Mouse (Mus musculus) MEL (cell line): ENCODE measurements around the gene Gm29427. TPM values are rescaled to one million over a fixed set of nuclear protein-coding genes. Genes with fewer than 3 reads are reported as not detected.

ENCODE experiments used
- DNase-seq: peaks from one replicate; pipeline ENCODE4 v3.0.0; 2011; ENCODE audit warnings: low read depth, low spot score
- H3K27ac ChIP-seq: 2 replicates; pipeline ENCODE4 v1.5.1; 2012; ENCODE audit warnings: low read depth, mild to moderate bottlenecking, control low read depth, low read length, moderate library complexity; ENCODE audit not compliant: control insufficient read depth
- H3K27me3 ChIP-seq, 2 experiments: fragments of 150-350 bp in 1 of 2; sonication (generic) in 1 of 2; 2 replicates each; pipeline ENCODE4 v1.6.1; 2012; ENCODE audit warnings: low read length in 2 of 2, mild to moderate bottlenecking in 2 of 2, improper control_type of control experiment in 1 of 2, moderate library complexity in 1 of 2; ENCODE audit not compliant: insufficient read depth in 2 of 2, control insufficient read depth in 1 of 2
- H3K36me3 ChIP-seq, 2 experiments: 2 replicates each; pipeline ENCODE4 v1.6.1; 2012 to 2014; ENCODE audit warnings: low read length in 2 of 2, improper control_type of control experiment in 1 of 2, inconsistent platforms in 1 of 2, mild to moderate bottlenecking in 1 of 2; ENCODE audit not compliant: insufficient read depth in 2 of 2, control insufficient read depth in 1 of 2
- H3K4me1 ChIP-seq, 2 experiments: fragments of 150-350 bp in 1 of 2; sonication (generic) in 1 of 2; 2 replicates each; pipeline ENCODE4 v1.6.1; 2012; ENCODE audit warnings: low read length in 2 of 2, improper control_type of control experiment in 1 of 2, mild to moderate bottlenecking in 1 of 2; ENCODE audit not compliant: insufficient read depth in 2 of 2, control insufficient read depth in 1 of 2
- H3K4me3 ChIP-seq, 2 experiments: fragments of 150-350 bp in 1 of 2; sonication (generic) in 1 of 2; 2 replicates each; pipeline ENCODE4 v1.5.1; 2012; ENCODE audit warnings: low read depth in 2 of 2, low read length in 2 of 2, mild to moderate bottlenecking in 2 of 2, moderate library complexity in 2 of 2, control low read depth in 1 of 2, improper control_type of control experiment in 1 of 2; ENCODE audit not compliant: control insufficient read depth in 1 of 2, insufficient read depth in 1 of 2
- H3K79me2 ChIP-seq: 2 replicates; pipeline ENCODE4 v1.6.1; 2012; ENCODE audit warnings: mild to moderate bottlenecking, low read length, moderate library complexity; ENCODE audit not compliant: control insufficient read depth, poor library complexity, insufficient read depth
- H3K9ac ChIP-seq: 2 replicates; pipeline ENCODE4 v1.6.1; 2012; ENCODE audit warnings: low read depth, mild to moderate bottlenecking, control low read depth, low read length, moderate library complexity; ENCODE audit not compliant: control insufficient read depth, poor library complexity, severe bottlenecking
- H3K9me3 ChIP-seq: fragments of 150-350 bp; sonication (generic); replicated peaks from 2 replicates; pipeline ENCODE4 v1.6.1; 2012; ENCODE audit warnings: mild to moderate bottlenecking, low read length, improper control_type of control experiment, moderate library complexity; ENCODE audit not compliant: insufficient read depth
- BHLHE40 ChIP-seq: IDR thresholded peaks from 2 replicates; pipeline ENCODE4 v1.6.1; 2012; ENCODE audit warnings: low read depth, mild to moderate bottlenecking, inconsistent platforms, low read length, improper control_type of control experiment, borderline replicate concordance
- EP300 ChIP-seq, 2 experiments: IDR thresholded peaks; 2 replicates each; pipeline ENCODE4 v1.6.1; 2011; ENCODE audit warnings: improper control_type of control experiment in 2 of 2, low read length in 2 of 2, low read depth in 1 of 2, mild to moderate bottlenecking in 1 of 2
- ETS1 ChIP-seq: IDR thresholded peaks from 2 replicates; pipeline ENCODE4 v1.6.1; 2012; ENCODE audit warnings: low read depth, mild to moderate bottlenecking, inconsistent platforms, low read length, improper control_type of control experiment, moderate library complexity
- GABPA ChIP-seq: IDR thresholded peaks from 2 replicates; pipeline ENCODE4 v1.6.1; 2012; ENCODE audit warnings: low read depth, mild to moderate bottlenecking, inconsistent platforms, low read length, improper control_type of control experiment, moderate library complexity
- GATA1 ChIP-seq: IDR thresholded peaks from 2 replicates; pipeline ENCODE4 v1.6.1; 2011; ENCODE audit warnings: low read depth, low read length, improper control_type of control experiment
- HCFC1 ChIP-seq: IDR thresholded peaks from 2 replicates; pipeline ENCODE4 v1.6.1; 2012; ENCODE audit warnings: low read depth, mild to moderate bottlenecking, inconsistent platforms, low read length, improper control_type of control experiment, moderate library complexity
- KAT2A ChIP-seq: conservative IDR thresholded peaks from 2 replicates; pipeline ENCODE4 v1.6.1; 2012; ENCODE audit warnings: low read depth, low read length, improper control_type of control experiment, inconsistent platforms
- MEF2A ChIP-seq: IDR thresholded peaks from 2 replicates; pipeline ENCODE4 v1.6.1; 2014; ENCODE audit warnings: low read depth, mild to moderate bottlenecking, inconsistent platforms, low read length, improper control_type of control experiment; ENCODE audit not compliant: poor library complexity, insufficient replicate concordance, severe bottlenecking; ENCODE audit errors: extremely low read depth
- MYB ChIP-seq: IDR thresholded peaks from 2 replicates; pipeline ENCODE4 v1.6.1; 2011; ENCODE audit warnings: mild to moderate bottlenecking, low read depth, low read length, improper control_type of control experiment
- NRF1 ChIP-seq: IDR thresholded peaks from 2 replicates; pipeline ENCODE4 v1.6.1; 2014; ENCODE audit warnings: low read depth, mild to moderate bottlenecking, inconsistent platforms, low read length, improper control_type of control experiment, moderate library complexity; ENCODE audit not compliant: poor library complexity, insufficient read depth, severe bottlenecking
- POLR2A ChIP-seq, 2 experiments: IDR thresholded peaks; 2 replicates each; pipeline ENCODE4 v1.6.1; 2011 to 2012; ENCODE audit warnings: low read length in 2 of 2, mild to moderate bottlenecking in 2 of 2, control low read depth in 1 of 2, improper control_type of control experiment in 1 of 2, low read depth in 1 of 2, moderate library complexity in 1 of 2; ENCODE audit not compliant: control insufficient read depth in 1 of 2, insufficient read depth in 1 of 2, poor library complexity in 1 of 2
- POLR2AphosphoS2 ChIP-seq: IDR thresholded peaks from 2 replicates; pipeline ENCODE4 v1.6.1; 2011; ENCODE audit warnings: low read length, improper control_type of control experiment
- RAD21 ChIP-seq: IDR thresholded peaks from 2 replicates; pipeline ENCODE4 v1.6.1; 2011; ENCODE audit warnings: mild to moderate bottlenecking, low read depth, low read length, improper control_type of control experiment
- SMC3 ChIP-seq: IDR thresholded peaks from 2 replicates; pipeline ENCODE4 v1.6.1; 2011; ENCODE audit warnings: low read depth, low read length, improper control_type of control experiment
- USF2 ChIP-seq, 2 experiments: IDR thresholded peaks; 2 replicates each; pipeline ENCODE4 v1.6.1; 2011 to 2012; ENCODE audit warnings: improper control_type of control experiment in 2 of 2, low read length in 2 of 2, borderline replicate concordance in 1 of 2, inconsistent platforms in 1 of 2, low read depth in 1 of 2, mild to moderate bottlenecking in 1 of 2; ENCODE audit not compliant: insufficient read depth in 1 of 2
- ZNF384 ChIP-seq: IDR thresholded peaks from 2 replicates; pipeline ENCODE4 v1.6.1; 2012; ENCODE audit warnings: low read depth, mild to moderate bottlenecking, inconsistent platforms, low read length, improper control_type of control experiment
- polyA plus RNA-seq, 2 experiments: library from polyadenylated mRNA; stranded (reverse) in 1 of 2; unstranded in 1 of 2; fragments of >175 nt in 1 of 2; fragments of >200 nt in 1 of 2; gene quantifications; 2 replicates each; pipeline versions ENCODE4 v1.2.1 to v1.2.4; 2012; ENCODE audit warnings: low replicate concordance in 2 of 2, low read depth in 1 of 2; ENCODE audit not compliant: insufficient read length in 2 of 2, insufficient read depth in 1 of 2, missing spikeins in 1 of 2
- total RNA-seq: library from RNA; depleted of rRNA; stranded (reverse); fragments of 300-350 nt; gene quantifications from 2 replicates; pipeline ENCODE4 v1.2.3, GENCODE M21; 2012

The Gm29427 gene
- total and polyA plus RNA-seq, 3 experiments = not detected

- peaks cover 0 to 42% of the 10 kb centered on the region in 2 experiments; a peak in 2 of 4 replicates for H3K36me3 ChIP-seq
- no peak for TF ChIP-seq GABPA
- no peak for TF ChIP-seq POLR2A (IDR thresholded peaks at IDR 0.05; ENCODE audit: control insufficient read depth in 1 of 2, insufficient read depth in 1 of 2, low read depth in 1 of 2, low read length in 2 of 2, poor library complexity in 1 of 2)
- no peak for TF ChIP-seq POLR2AphosphoS2
- no peak for TF ChIP-seq GATA1
- no peak for TF ChIP-seq USF2 (IDR thresholded peaks at IDR 0.05; ENCODE audit: borderline replicate concordance in 1 of 2, insufficient read depth in 1 of 2, low read depth in 1 of 2, low read length in 2 of 2)
- TF ChIP-seq SMC3 = no peak
- H3K4me1 ChIP-seq = peaks cover 27 to 51% of the 10 kb centered on the region in 2 experiments
- peak overlapping the region; percentile 96; the same call in 1 of the 2 replicates for H3K27ac ChIP-seq
- H3K79me2 ChIP-seq = peaks cover 4% of the 10 kb centered on the region
- no peak for DNase-seq
- no peaks in the 10 kb centered on the region for H3K27me3 ChIP-seq
- no peaks in the 10 kb centered on the region for H3K9me3 ChIP-seq
- peak overlapping the region; percentile 69; the same call in 1 of the 2 replicates for H3K9ac ChIP-seq
- H3K4me3 ChIP-seq = peak overlapping the region in 1 of 2 experiments; percentile 71; a peak in 1 of 4 replicates
Measured at GRCm38 (mm10) chr1:130739636-130740035, 24.0 kb upstream of the Gm29427 start.

- peaks cover 0 to 40% of the 10 kb centered on the region in 2 experiments; a peak in 2 of 4 replicates for H3K36me3 ChIP-seq
- no peaks in the 10 kb centered on the region for H3K9me3 ChIP-seq
- H3K27ac ChIP-seq = no peak overlapping the region
- no peaks in the 10 kb centered on the region for H3K27me3 ChIP-seq
- H3K9ac ChIP-seq = no peak overlapping the region
- TF ChIP-seq RAD21 (no peak), KAT2A (no peak), ETS1 (no peak), MEF2A (no peak), HCFC1 (no peak), BHLHE40 (no peak), EP300 (IDR thresholded peaks at IDR 0.05; ENCODE audit: low read depth in 1 of 2, low read length in 2 of 2) (no peak), MYB (no peak), ZNF384 (no peak), USF2 (IDR thresholded peaks at IDR 0.05; ENCODE audit: borderline replicate concordance in 1 of 2, insufficient read depth in 1 of 2, low read depth in 1 of 2, low read length in 2 of 2) (no peak), NRF1 (no peak)
- no peak for DNase-seq
- H3K4me1 ChIP-seq = peaks cover 22 to 45% of the 10 kb centered on the region in 2 experiments
- H3K79me2 ChIP-seq = peaks cover 4% of the 10 kb centered on the region
- no peak overlapping the region for H3K4me3 ChIP-seq
Measured at GRCm38 (mm10) chr1:130738551-130739106, 23.0 kb upstream of the Gm29427 start.
